Mouse (Mus musculus) cerebellum, adult 8-10 months (tissue): ENCODE data around the gene Tmem221.
"Not testable (repeated sequence)": the region's sequence is repeated elsewhere in the genome, so short reads cannot be mapped to it uniquely, and the experiment has no call there.

ENCODE experiments used
- DNase-seq: peaks from one replicate; pipeline ENCODE4 v3.0.0; 2022

Gene Tmem221

GRCm38 (mm10) chr8:71545053-71545452 lies 13.6 kb downstream of the Tmem221 start:
- DNase-seq: no peak

GRCm38 (mm10) chr8:71543755-71544154 lies 14.9 kb downstream of the Tmem221 start:
- DNase-seq: no peak

- DNase-seq: peak; percentile 95
Measured at GRCm38 (mm10) chr8:71542632-71543343, 15.9 kb downstream of the Tmem221 start, which contains the start of gene Mvb12a. Gene Mvb12a, plus strand, starts transcription at chr8:71542922.

- no peak for DNase-seq
Measured at GRCm38 (mm10) chr8:71537028-71537867, 21.4 kb downstream of the Tmem221 start, which contains the start of gene Bst2. Gene Bst2, minus strand, starts transcription at chr8:71537456.

- no peak for DNase-seq
Measured at GRCm38 (mm10) chr8:71535663-71536062, 23.0 kb downstream of the Tmem221 start.

GRCm38 (mm10) chr8:71534263-71534810 lies 24.3 kb downstream of the Tmem221 start:
- no peak for DNase-seq

- DNase-seq: peak; percentile 47
Measured at GRCm38 (mm10) chr8:71530735-71531467, 27.8 kb downstream of the Tmem221 start.

- DNase-seq: no peak
Measured at GRCm38 (mm10) chr8:71528362-71529073, 30.2 kb downstream of the Tmem221 start.

- DNase-seq: no peak
Measured at GRCm38 (mm10) chr8:71527162-71527870, 31.4 kb downstream of the Tmem221 start.

GRCm38 (mm10) chr8:71526272-71526671 lies 32.4 kb downstream of the Tmem221 start:
- no peak for DNase-seq

- DNase-seq: no peak
Measured at GRCm38 (mm10) chr8:71525226-71526050, 33.2 kb downstream of the Tmem221 start, which contains the start of gene Ccdc194. Gene Ccdc194, minus strand, starts transcription at chr8:71525711.

GRCm38 (mm10) chr8:71521634-71522033 lies 37.0 kb downstream of the Tmem221 start:
- DNase-seq: peak; percentile 93

GRCm38 (mm10) chr8:71519037-71519825 lies 39.4 kb downstream of the Tmem221 start:
- DNase-seq: not testable (repeated sequence)

- DNase-seq: no peak
Measured at GRCm38 (mm10) chr8:71516786-71517185, 41.9 kb downstream of the Tmem221 start.

GRCm38 (mm10) chr8:71515043-71515442 lies 43.6 kb downstream of the Tmem221 start:
- no peak for DNase-seq

GRCm38 (mm10) chr8:71513018-71513754 lies 45.5 kb downstream of the Tmem221 start:
- no peak for DNase-seq

GRCm38 (mm10) chr8:71511644-71512043 lies 47.0 kb downstream of the Tmem221 start, which contains the start of gene Plvap:
Gene Plvap, minus strand, starts transcription at chr8:71511752.
- no peak for DNase-seq

- no peak for DNase-seq
Measured at GRCm38 (mm10) chr8:71509316-71509715, 49.4 kb downstream of the Tmem221 start.
